Mouse (Mus musculus) liver, postnatal 0 days (tissue): ENCODE measurements around the gene Itgb5. TPM values are rescaled to one million over a fixed set of nuclear protein-coding genes. Genes with fewer than 3 reads are reported as not detected.

Experiments
- ATAC-seq: fragments of 200-750 bp; cut with Nextera tagmentation; 2 replicates; pipeline ENCODE4 v1.8.0; 2017; ENCODE audit warnings: mild to moderate bottlenecking, moderate library complexity
- DNase-seq: peaks from one replicate; pipeline ENCODE4 v3.0.0-alpha.2; 2016
- H3K27ac ChIP-seq: fragments of 300-500 bp; sonication (generic); 2 replicates; pipeline ENCODE4 v1.5.1; 2014; ENCODE audit warnings: antibody characterized with exemption, moderate library complexity, mild to moderate bottlenecking, low read depth
- H3K27me3 ChIP-seq: fragments of 300-500 bp; sonication (generic); 2 replicates; pipeline ENCODE4 v1.6.1; 2014; ENCODE audit warnings: low read length, control low read depth, mixed read lengths; ENCODE audit not compliant: insufficient read depth
- H3K36me3 ChIP-seq: fragments of 300-500 bp; sonication (generic); replicated peaks from 2 replicates; pipeline ENCODE4 v1.6.1; 2014; ENCODE audit warnings: mild to moderate bottlenecking, control low read depth, low read length, moderate library complexity, mixed read lengths; ENCODE audit not compliant: insufficient read depth
- H3K4me1 ChIP-seq: fragments of 300-500 bp; sonication (generic); 2 replicates; pipeline ENCODE4 v1.6.1; 2014; ENCODE audit warnings: antibody characterized with exemption, mild to moderate bottlenecking, control low read depth; ENCODE audit not compliant: insufficient read depth
- H3K4me2 ChIP-seq: fragments of 300-500 bp; sonication (generic); 2 replicates; pipeline ENCODE4 v1.6.1; 2014; ENCODE audit warnings: low read depth, mild to moderate bottlenecking, low read length, moderate library complexity, mixed read lengths
- H3K4me3 ChIP-seq: fragments of 300-500 bp; sonication (generic); 2 replicates; pipeline ENCODE4 v1.5.1; 2014; ENCODE audit warnings: low read depth, low read length
- H3K9ac ChIP-seq: fragments of 300-500 bp; sonication (generic); replicated peaks from 2 replicates; pipeline ENCODE4 v1.6.1; 2014; ENCODE audit warnings: mild to moderate bottlenecking, moderate library complexity
- H3K9me3 ChIP-seq: fragments of 300-500 bp; sonication (generic); 2 replicates; pipeline ENCODE4 v1.6.1; 2016; ENCODE audit warnings: mild to moderate bottlenecking, control low read depth, low read length, mixed read lengths
- CTCF ChIP-seq: sonication (generic); IDR thresholded peaks from 2 replicates; pipeline ENCODE4 v1.5.1; 2016; ENCODE audit warnings: antibody characterized with exemption, low read depth
- EP300 ChIP-seq: IDR thresholded peaks from 2 replicates; pipeline ENCODE4 v1.6.1; 2016; ENCODE audit warnings: antibody characterized with exemption, low read depth, mild to moderate bottlenecking
- WGBS: fragments of 180-500 bp; shearing (Covaris S2); extraction: QIAGEN DNeasy Blood & Tissue Kit; methylation state at CpG from one replicate; pipeline ENCODE4 v1.1.7; 2014; ENCODE audit not compliant: insufficient replicate concordance; 5-methylcytosine and 5-hydroxymethylcytosine counted together
- polyA plus RNA-seq: library from polyadenylated mRNA; unstranded; fragments of >200 nt; fragmentation: Nextera tagmentation; extraction: Ambion mirVana; gene quantifications from 2 replicates; pipeline ENCODE4 v1.2.1, GENCODE M21; 2015

Itgb5 gene
- polyA plus RNA-seq, 1 experiment from 2014 or later, result 16.1 TPM

DNA sequence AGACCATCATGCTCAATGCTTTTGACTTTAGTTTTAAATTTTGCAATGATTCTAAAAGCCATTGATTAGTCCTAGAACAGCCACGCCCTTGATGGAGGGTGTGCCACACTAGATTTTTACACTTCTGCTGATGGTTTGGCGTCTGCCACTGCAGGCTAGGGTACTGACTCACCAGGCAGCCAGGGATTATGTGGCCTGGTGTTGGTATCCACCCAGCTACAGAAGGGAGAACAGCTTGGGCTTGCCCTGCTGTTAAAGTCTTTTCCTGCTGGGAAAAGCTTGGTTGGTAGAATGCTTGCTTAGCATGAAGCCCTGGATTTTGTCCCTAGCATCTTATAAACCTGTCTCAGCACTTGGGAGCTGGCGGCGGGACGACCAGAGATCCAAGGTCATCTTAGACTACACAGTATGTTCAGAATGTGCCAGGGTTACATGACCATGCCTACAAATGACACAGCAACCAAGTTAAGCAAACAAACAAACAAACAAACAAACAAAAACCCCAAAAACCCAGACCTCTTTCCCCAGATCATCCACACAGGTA, 33.8 kb downstream of the Itgb5 start:
- DNase-seq, result no peak

DNA sequence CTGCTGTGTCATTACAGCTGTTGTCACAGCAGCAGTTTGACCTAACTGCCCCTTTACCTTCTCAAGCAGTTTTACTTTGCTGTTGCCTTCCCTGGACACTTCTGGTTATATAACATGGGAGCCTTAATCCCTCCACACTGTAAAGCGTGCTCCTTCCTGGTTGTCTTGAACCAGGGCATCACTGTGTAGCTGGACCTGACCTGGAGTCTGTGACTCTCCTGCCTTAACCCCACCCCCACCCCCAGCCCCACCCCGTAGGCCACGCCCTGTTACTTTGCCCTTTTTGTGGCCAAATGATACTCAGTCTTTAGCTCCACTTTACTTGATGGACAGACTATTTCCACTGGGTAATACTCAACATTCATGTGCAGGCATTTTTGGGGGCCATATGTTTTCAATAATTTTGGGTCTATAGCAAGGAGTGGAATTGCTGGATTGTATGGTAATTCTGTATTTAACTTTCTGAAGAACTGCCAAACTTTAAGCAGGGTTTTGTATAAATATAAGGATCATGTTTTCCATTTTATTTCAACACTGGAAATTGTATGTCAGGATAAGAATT, 40.8 kb downstream of the Itgb5 start:
- no peak for TF ChIP-seq EP300
- no peak for TF ChIP-seq CTCF
- DNase-seq (no peak), ATAC-seq (no peak)
- no peaks in the 10 kb centered on the region for H3K27me3 ChIP-seq
- H3K4me2 ChIP-seq, result no peak overlapping the region
- no peaks in the 10 kb centered on the region for H3K36me3 ChIP-seq
- H3K27ac ChIP-seq, result no peak overlapping the region
- no peaks in the 10 kb centered on the region for H3K4me1 ChIP-seq
- H3K9me3 ChIP-seq, result no peaks in the 10 kb centered on the region
- no peak overlapping the region for H3K9ac ChIP-seq
- WGBS, result 75% methylated on average over 3 of the region's 3 CpGs
- H3K4me3 ChIP-seq, result no peak overlapping the region

More for the DNA sequence above, 33.8 kb downstream of the Itgb5 start:
- Histone ChIP-seq H3K27ac (no peak overlapping the region), H3K9ac (no peak overlapping the region), H3K4me2 (no peak overlapping the region), H3K4me1 (peaks cover 4% of the 10 kb centered on the region; the same call in 1 of the 2 replicates), H3K4me3 (no peak overlapping the region), H3K36me3 (no peaks in the 10 kb centered on the region), H3K27me3 (no peaks in the 10 kb centered on the region), H3K9me3 (no peaks in the 10 kb centered on the region)
- no peak for ATAC-seq
- TF ChIP-seq CTCF (no peak), EP300 (no peak)
- WGBS, result 77% methylated on average over 5 of the region's 5 CpGs

DNA sequence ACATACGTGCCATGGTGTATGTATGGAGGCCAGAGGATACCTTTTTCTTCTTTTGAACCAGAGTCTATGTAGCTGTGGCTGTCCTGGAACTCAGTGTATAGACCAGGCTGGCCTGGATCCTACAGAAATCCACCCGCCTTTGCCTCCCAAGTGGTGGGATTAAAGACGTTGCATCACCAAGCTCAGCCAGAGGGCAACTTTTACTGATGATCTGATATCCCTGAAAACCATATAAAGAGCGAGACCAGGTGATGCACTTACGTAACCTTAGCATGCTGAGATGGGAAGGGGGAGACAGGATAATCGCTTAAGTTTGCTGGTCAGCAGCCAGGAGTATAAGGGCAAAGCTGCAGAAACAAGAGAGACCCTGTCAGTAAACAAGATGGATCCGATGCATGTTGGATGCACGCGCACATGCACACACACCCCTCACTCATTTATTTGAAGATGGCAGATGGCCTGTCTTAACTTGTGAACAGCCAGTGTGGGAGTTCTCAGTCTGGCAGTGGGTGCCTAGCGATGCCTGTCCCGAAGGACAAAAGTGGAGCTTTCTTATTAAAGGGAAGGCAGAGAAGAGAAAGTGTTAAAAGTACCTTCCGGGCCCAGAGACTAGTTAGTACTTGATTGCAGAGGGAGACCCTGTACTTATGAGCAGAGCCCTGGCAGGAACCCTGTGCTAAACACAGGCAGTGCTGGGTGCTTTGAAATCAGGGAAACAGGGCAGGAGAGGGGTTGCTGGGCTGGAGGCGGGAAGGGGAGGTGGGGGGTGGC, 41.7 kb downstream of the Itgb5 start:
- no peaks in the 10 kb centered on the region for H3K9me3 ChIP-seq
- H3K9ac ChIP-seq, result no peak overlapping the region
- no peak overlapping the region for H3K4me3 ChIP-seq
- TF ChIP-seq EP300, result no peak
- TF ChIP-seq CTCF, result no peak
- H3K4me2 ChIP-seq, result no peak overlapping the region
- DNase-seq (no peak), ATAC-seq (no peak)
- no peaks in the 10 kb centered on the region for H3K36me3 ChIP-seq
- H3K4me1 ChIP-seq, result no peaks in the 10 kb centered on the region
- no peak overlapping the region for H3K27ac ChIP-seq
- H3K27me3 ChIP-seq, result no peaks in the 10 kb centered on the region
- WGBS, result 81% methylated on average over 13 of the region's 13 CpGs

DNA sequence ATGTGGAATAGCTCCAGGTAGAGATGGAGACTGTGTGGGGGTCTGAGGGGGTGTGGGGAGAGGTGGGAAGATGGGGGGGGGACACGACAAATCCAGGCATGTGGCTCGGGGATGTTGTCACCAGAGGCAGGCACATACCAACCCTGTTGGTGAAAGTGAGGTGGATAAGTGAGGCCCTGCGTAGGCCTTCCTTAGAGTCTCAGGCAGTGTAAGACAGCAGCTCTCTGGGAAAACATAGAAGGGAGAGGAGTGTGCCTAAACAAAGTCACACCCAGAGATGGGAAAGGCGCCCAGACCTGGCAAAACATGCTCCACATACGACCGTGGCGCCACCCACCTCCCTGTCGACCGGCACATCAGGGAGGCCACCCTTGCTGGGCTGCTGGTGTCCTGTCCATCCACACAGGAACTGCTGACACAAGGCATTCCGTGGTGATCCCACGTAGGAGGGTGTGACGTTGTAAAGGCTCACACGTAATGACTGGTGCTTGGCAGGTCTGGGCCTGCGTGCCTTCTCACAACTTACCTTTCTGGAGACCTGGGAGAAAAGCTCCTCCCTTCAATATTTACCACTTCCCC, 42.5 kb downstream of the Itgb5 start:
- Histone ChIP-seq H3K4me2 (no peak overlapping the region), H3K4me3 (no peak overlapping the region), H3K27ac (no peak overlapping the region), H3K9me3 (no peaks in the 10 kb centered on the region), H3K27me3 (no peaks in the 10 kb centered on the region), H3K36me3 (no peaks in the 10 kb centered on the region), H3K9ac (no peak overlapping the region), H3K4me1 (no peaks in the 10 kb centered on the region)
- TF ChIP-seq CTCF (no peak), EP300 (no peak)
- 77% methylated on average over 14 of the region's 14 CpGs for WGBS
- ATAC-seq (no peak), DNase-seq (no peak)

DNA sequence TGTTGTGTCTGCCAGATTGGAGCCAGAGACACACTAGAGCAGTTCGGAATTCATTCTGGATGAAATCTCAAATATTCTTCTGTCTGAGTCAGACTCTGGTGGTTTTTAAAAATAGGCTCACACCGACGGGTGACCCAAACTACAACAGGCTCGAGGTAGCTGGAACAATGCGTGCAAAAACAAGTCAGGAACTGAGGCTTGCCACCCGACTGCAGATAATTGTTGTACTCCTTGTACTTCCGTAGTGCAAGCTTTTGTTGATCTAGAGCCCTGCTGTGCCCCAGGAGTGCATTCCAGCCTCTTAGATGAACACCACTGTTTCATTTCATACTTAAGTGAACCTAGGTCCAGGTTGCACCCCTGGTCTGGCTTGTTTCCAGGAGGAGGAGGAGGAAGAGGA, 43.8 kb downstream of the Itgb5 start:
- TF ChIP-seq CTCF (no peak), EP300 (no peak)
- Histone ChIP-seq H3K9ac (no peak overlapping the region), H3K4me2 (no peak overlapping the region), H3K4me1 (peaks cover 7% of the 10 kb centered on the region), H3K27me3 (no peaks in the 10 kb centered on the region), H3K9me3 (no peaks in the 10 kb centered on the region), H3K4me3 (no peak overlapping the region), H3K27ac (no peak overlapping the region), H3K36me3 (no peaks in the 10 kb centered on the region)
- ATAC-seq (no peak), DNase-seq (no peak)
- WGBS, result 66% methylated on average over 7 of the region's 7 CpGs

DNA sequence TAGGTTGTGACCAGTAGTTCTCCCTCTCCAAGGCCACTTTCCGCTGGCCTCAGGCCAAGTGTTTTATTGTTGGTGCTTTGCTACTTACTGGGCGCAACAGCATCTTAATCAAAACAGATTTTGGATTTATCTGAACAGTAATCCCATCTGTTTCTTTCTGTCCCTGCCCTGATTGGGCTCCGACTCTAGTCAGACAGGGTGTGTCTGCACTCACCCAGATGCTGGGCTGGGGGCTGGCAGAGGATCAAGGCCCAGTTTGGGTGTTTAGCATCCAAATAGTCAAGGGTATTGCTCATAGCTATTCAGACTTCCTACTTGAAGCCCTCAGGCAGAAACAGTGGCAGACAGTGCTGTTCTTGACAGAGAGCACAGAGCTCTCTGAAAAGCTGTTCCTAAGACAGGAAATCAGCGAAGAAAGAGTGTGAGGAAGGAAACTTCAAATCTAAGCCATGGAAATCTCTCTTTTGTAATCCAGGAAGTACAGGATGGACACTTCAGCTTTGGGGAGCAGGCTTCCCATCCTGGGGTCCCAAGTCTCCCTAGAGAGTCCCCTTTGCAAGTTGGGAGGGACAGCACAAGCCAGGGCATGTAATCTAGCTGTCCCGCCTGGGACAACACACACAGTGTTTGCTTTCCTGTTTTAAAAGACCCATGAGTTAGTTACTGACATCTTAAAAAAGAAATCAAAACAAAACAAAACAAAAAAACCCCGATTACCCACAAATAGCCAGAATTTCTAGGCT, 48.7 kb downstream of the Itgb5 start:
- no peaks in the 10 kb centered on the region for H3K9me3 ChIP-seq
- DNase-seq (no peak), ATAC-seq (no peak)
- H3K9ac ChIP-seq, result no peak overlapping the region
- H3K4me3 ChIP-seq, result no peak overlapping the region
- no peak for TF ChIP-seq EP300
- no peak for TF ChIP-seq CTCF
- H3K4me2 ChIP-seq, result no peak overlapping the region
- H3K27ac ChIP-seq, result no peak overlapping the region
- WGBS, result 57% methylated on average over 6 of the region's 6 CpGs
- H3K4me1 ChIP-seq, result peaks cover 15% of the 10 kb centered on the region
- H3K36me3 ChIP-seq, result no peaks in the 10 kb centered on the region
- no peaks in the 10 kb centered on the region for H3K27me3 ChIP-seq
